Mouse (Mus musculus) neural tube, embryonic 15.5 days (tissue): ENCODE data around the gene Mrvi1. TPM values are rescaled to one million over a fixed set of nuclear protein-coding genes. Genes with fewer than 3 reads are reported as not detected.

Source experiments
- ATAC-seq: fragments of 200-750 bp; cut with Nextera tagmentation; 2 replicates; pipeline ENCODE4 v1.8.0; 2017; ENCODE audit warnings: mild to moderate bottlenecking, moderate TSS enrichment, moderate library complexity; ENCODE audit not compliant: low FRiP score
- H3K27ac ChIP-seq: fragments of 300-500 bp; sonication (generic); replicated peaks from 2 replicates; pipeline ENCODE4 v1.5.1; 2015; ENCODE audit warnings: mild to moderate bottlenecking, inconsistent platforms
- H3K27me3 ChIP-seq: fragments of 300-500 bp; sonication (generic); replicated peaks from 2 replicates; pipeline ENCODE4 v1.6.1; 2015; ENCODE audit warnings: inconsistent platforms
- H3K36me3 ChIP-seq: fragments of 300-500 bp; sonication (generic); 2 replicates; pipeline ENCODE4 v1.6.1; 2015; ENCODE audit warnings: inconsistent platforms
- H3K4me1 ChIP-seq: fragments of 300-500 bp; sonication (generic); 2 replicates; pipeline ENCODE4 v1.6.1; 2015; ENCODE audit warnings: inconsistent platforms
- H3K4me2 ChIP-seq: fragments of 300-500 bp; sonication (generic); 2 replicates; pipeline ENCODE4 v1.6.1; 2015; ENCODE audit warnings: inconsistent platforms, mild to moderate bottlenecking, moderate library complexity
- H3K4me3 ChIP-seq: fragments of 300-500 bp; sonication (generic); replicated peaks from 2 replicates; pipeline ENCODE4 v1.5.1; 2015; ENCODE audit warnings: mild to moderate bottlenecking, inconsistent platforms
- H3K9ac ChIP-seq: fragments of 300-500 bp; sonication (generic); replicated peaks from 2 replicates; pipeline ENCODE4 v1.6.1; 2015; ENCODE audit warnings: mild to moderate bottlenecking, inconsistent platforms
- H3K9me3 ChIP-seq: fragments of 300-500 bp; sonication (generic); replicated peaks from 2 replicates; pipeline ENCODE4 v1.6.1; 2016; ENCODE audit warnings: inconsistent platforms
- WGBS: fragments of 180-500 bp; shearing (Covaris S2); methylation state at CpG from one replicate; pipeline ENCODE4 v1.1.7; 2015; ENCODE audit warnings: mixed read lengths; 5-methylcytosine and 5-hydroxymethylcytosine counted together
- polyA plus RNA-seq: library from polyadenylated mRNA; unstranded; fragments of >200 nt; fragmentation: Nextera tagmentation; extraction: Ambion mirVana; gene quantifications from 2 replicates; pipeline ENCODE4 v1.2.1, GENCODE M21; 2015

The Mrvi1 gene
- polyA plus RNA-seq, 1 experiment from 2014 or later = 1.4 TPM

GRCm38 (mm10) chr7:110949785-110950620 is 32.3 kb downstream of the Mrvi1 start:
- Histone ChIP-seq H3K4me2 (no peak overlapping the region), H3K27me3 (no peaks in the 10 kb centered on the region), H3K9ac (no peak overlapping the region), H3K36me3 (no peaks in the 10 kb centered on the region), H3K27ac (no peak overlapping the region), H3K4me1 (no peaks in the 10 kb centered on the region), H3K4me3 (no peak overlapping the region), H3K9me3 (no peaks in the 10 kb centered on the region)
- 79% methylated on average over 13 of the region's 13 CpGs for WGBS
- no peak for ATAC-seq

- 90% methylated on average over 3 of the region's 3 CpGs for WGBS
- Histone ChIP-seq H3K9me3 (no peaks in the 10 kb centered on the region), H3K4me1 (no peaks in the 10 kb centered on the region), H3K4me2 (no peak overlapping the region), H3K9ac (no peak overlapping the region), H3K27me3 (no peaks in the 10 kb centered on the region), H3K36me3 (no peaks in the 10 kb centered on the region), H3K4me3 (no peak overlapping the region), H3K27ac (no peak overlapping the region)
- no peak for ATAC-seq
Observed at GRCm38 (mm10) chr7:110948579-110948978, 33.7 kb downstream of the Mrvi1 start.

- Histone ChIP-seq H3K4me3 (no peak overlapping the region), H3K9me3 (no peaks in the 10 kb centered on the region), H3K4me1 (no peaks in the 10 kb centered on the region), H3K9ac (no peak overlapping the region), H3K27ac (no peak overlapping the region), H3K27me3 (no peaks in the 10 kb centered on the region), H3K36me3 (no peaks in the 10 kb centered on the region), H3K4me2 (no peak overlapping the region)
- no peak for ATAC-seq
- 94% methylated on average over 6 of the region's 6 CpGs for WGBS
Observed at GRCm38 (mm10) chr7:110947616-110948015, 34.6 kb downstream of the Mrvi1 start.

- ATAC-seq = no peak
- H3K27me3 ChIP-seq = no peaks in the 10 kb centered on the region
- no peak overlapping the region for H3K27ac ChIP-seq
- H3K9me3 ChIP-seq = no peaks in the 10 kb centered on the region
- no peaks in the 10 kb centered on the region for H3K4me1 ChIP-seq
- H3K9ac ChIP-seq = no peak overlapping the region
- no peak overlapping the region for H3K4me2 ChIP-seq
- no peaks in the 10 kb centered on the region for H3K36me3 ChIP-seq
- 81% methylated on average over 6 of the region's 6 CpGs for whole genome bisulfite sequencing
- no peak overlapping the region for H3K4me3 ChIP-seq
Observed at GRCm38 (mm10) chr7:110946731-110947130, 35.5 kb downstream of the Mrvi1 start.

- Histone ChIP-seq H3K27ac (no peak overlapping the region), H3K9me3 (no peaks in the 10 kb centered on the region), H3K4me2 (no peak overlapping the region), H3K9ac (no peak overlapping the region), H3K27me3 (no peaks in the 10 kb centered on the region), H3K4me3 (no peak overlapping the region), H3K4me1 (no peaks in the 10 kb centered on the region), H3K36me3 (no peaks in the 10 kb centered on the region)
- no peak for ATAC-seq
- WGBS = 88% methylated on average over 5 of the region's 5 CpGs
Observed at GRCm38 (mm10) chr7:110944321-110944720, 37.9 kb downstream of the Mrvi1 start.

GRCm38 (mm10) chr7:110941701-110942530 is 40.3 kb downstream of the Mrvi1 start:
- no peaks in the 10 kb centered on the region for H3K27me3 ChIP-seq
- H3K27ac ChIP-seq = 0 out of 2 replicates have a peak overlapping the region, but pooled peaks have one; percentile 28
- H3K36me3 ChIP-seq = no peaks in the 10 kb centered on the region
- H3K4me1 ChIP-seq = no peaks in the 10 kb centered on the region
- no peaks in the 10 kb centered on the region for H3K9me3 ChIP-seq
- no peak overlapping the region for H3K4me2 ChIP-seq
- no peak overlapping the region for H3K9ac ChIP-seq
- ATAC-seq = no peak
- WGBS = 61% methylated on average over 6 of the region's 6 CpGs
- no peak overlapping the region for H3K4me3 ChIP-seq

- Histone ChIP-seq H3K4me3 (no peak overlapping the region), H3K27me3 (no peaks in the 10 kb centered on the region), H3K4me1 (no peaks in the 10 kb centered on the region), H3K4me2 (no peak overlapping the region), H3K36me3 (no peaks in the 10 kb centered on the region), H3K9ac (no peak overlapping the region), H3K9me3 (no peaks in the 10 kb centered on the region), H3K27ac (no peak overlapping the region)
- no peak for ATAC-seq
- 81% methylated on average over 4 of the region's 4 CpGs for WGBS
Observed at GRCm38 (mm10) chr7:110941116-110941521, 41.1 kb downstream of the Mrvi1 start.

- 84% methylated on average over 6 of the region's 6 CpGs for WGBS
- Histone ChIP-seq H3K27me3 (no peaks in the 10 kb centered on the region), H3K4me3 (no peak overlapping the region), H3K9ac (no peak overlapping the region), H3K4me1 (no peaks in the 10 kb centered on the region), H3K4me2 (no peak overlapping the region), H3K36me3 (no peaks in the 10 kb centered on the region), H3K9me3 (no peaks in the 10 kb centered on the region), H3K27ac (no peak overlapping the region)
- ATAC-seq = no peak
Observed at GRCm38 (mm10) chr7:110935815-110936762, 46.2 kb downstream of the Mrvi1 start.

GRCm38 (mm10) chr7:110933999-110934398 is 48.3 kb downstream of the Mrvi1 start:
- Histone ChIP-seq H3K4me2 (no peak overlapping the region), H3K9me3 (no peaks in the 10 kb centered on the region), H3K4me3 (no peak overlapping the region), H3K4me1 (no peaks in the 10 kb centered on the region), H3K27me3 (no peaks in the 10 kb centered on the region), H3K36me3 (no peaks in the 10 kb centered on the region), H3K27ac (no peak overlapping the region), H3K9ac (no peak overlapping the region)
- 75% methylated on average over 2 of the region's 2 CpGs for WGBS
- ATAC-seq = no peak

GRCm38 (mm10) chr7:110933329-110933728 is 48.9 kb downstream of the Mrvi1 start:
- no peak overlapping the region for H3K9ac ChIP-seq
- H3K4me1 ChIP-seq = no peaks in the 10 kb centered on the region
- H3K36me3 ChIP-seq = no peaks in the 10 kb centered on the region
- no peak overlapping the region for H3K27ac ChIP-seq
- H3K27me3 ChIP-seq = no peaks in the 10 kb centered on the region
- ATAC-seq = no peak
- H3K4me3 ChIP-seq = no peak overlapping the region
- WGBS = 90% methylated on average over 3 of the region's 3 CpGs
- no peaks in the 10 kb centered on the region for H3K9me3 ChIP-seq
- H3K4me2 ChIP-seq = no peak overlapping the region

GRCm38 (mm10) chr7:110930118-110930854 is 52.0 kb downstream of the Mrvi1 start:
- no peaks in the 10 kb centered on the region for H3K4me1 ChIP-seq
- 39% methylated on average over 3 of the region's 3 CpGs for WGBS

More at GRCm38 (mm10) chr7:110930118-110930854, 52.0 kb downstream of the Mrvi1 start:
- Histone ChIP-seq H3K27me3 (no peaks in the 10 kb centered on the region), H3K9me3 (no peaks in the 10 kb centered on the region), H3K27ac (no peak overlapping the region), H3K4me3 (no peak overlapping the region), H3K36me3 (no peaks in the 10 kb centered on the region), H3K9ac (no peak overlapping the region), H3K4me2 (no peak overlapping the region)
- no peak for ATAC-seq
